Mouse (Mus musculus) urinary bladder, postnatal 25 days (tissue): ENCODE measurements around the gene Gm5431.

Experiments used
- DNase-seq: peaks from one replicate; pipeline ENCODE4 v3.0.0; 2022; ENCODE audit warnings: low spot score

Gm5431 gene

GRCm38 (mm10) chr11:48838879-48839680 is 62.9 kb downstream of the Gm5431 start:
- no peak for DNase-seq

GRCm38 (mm10) chr11:48838181-48838797 is 63.7 kb downstream of the Gm5431 start:
- no peak for DNase-seq
